Mouse (Mus musculus) liver, embryonic 14 days (tissue): ENCODE results near the gene Ninj2. TPM values are rescaled to one million over a fixed set of nuclear protein-coding genes. Genes with fewer than 3 reads are reported as not detected.

ENCODE experiments used
- polyA plus RNA-seq: library from polyadenylated mRNA; depleted of rRNA; stranded (reverse); fragments of >200 nt; gene quantifications from 2 replicates; pipeline ENCODE4 v1.2.3, GENCODE M21; 2012; rRNA removed

The Ninj2 gene
- polyA plus RNA-seq, result 0.05 and 0.06 TPM in 2 replicates

DNA sequence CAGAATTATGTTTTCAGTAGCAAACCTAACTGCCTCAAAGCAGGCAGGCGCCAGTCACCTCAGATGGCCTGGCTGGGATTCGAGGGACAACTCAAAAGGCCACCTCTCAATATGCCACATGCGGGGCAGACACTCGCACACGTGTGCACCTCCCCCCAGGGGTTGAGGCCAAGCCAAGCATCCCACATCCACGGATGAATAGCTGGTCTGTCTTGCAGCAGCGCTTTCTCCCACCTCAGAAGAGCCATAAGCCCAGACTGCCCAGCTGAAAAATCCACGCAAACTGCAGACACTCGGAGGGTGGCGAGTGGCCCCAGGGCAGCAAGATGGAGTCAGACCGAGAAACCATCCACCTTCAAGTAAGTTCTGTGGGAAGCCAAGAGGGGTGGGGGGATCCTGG lies at the start of gene Ninj2:
Gene Ninj2, plus strand, starts transcription at position 251 of the 400 bp plus-strand sequence.

Other genes starting within 250 kb of the Ninj2 start
- 2.0 and 2.3 TPM in 2 replicates for gene Erc1, start 245.2 kb upstream of the Ninj2 start, polyA plus RNA-seq
- 12.6 and 15.0 TPM in 2 replicates for gene Rad52, start 190.7 kb upstream of the Ninj2 start, polyA plus RNA-seq
- 49.5 and 56.6 TPM in 2 replicates for gene Wnk1, start 54.7 kb upstream of the Ninj2 start, polyA plus RNA-seq
- gene D330020A13Rik, start 201.0 kb downstream of the Ninj2 start, polyA plus RNA-seq, result not detected in 2 replicates
- 0.11 and 0.13 TPM in 2 replicates for gene B4galnt3, start 201.2 kb downstream of the Ninj2 start, polyA plus RNA-seq